Mouse (Mus musculus): Measurements from ENCODE around the gene a. TPM values are rescaled to one million over a fixed set of nuclear protein-coding genes. Genes with fewer than 3 reads are reported as not detected.

Gene a
- polyA plus RNA-seq, 1 experiment from 2014 or later, result 0.41 TPM

- WGBS, result 88% methylated on average over 3 of the region's 3 CpGs
- Histone ChIP-seq H3K27me3 (ENCODE audit: control insufficient read depth, insufficient read depth, low read length) (no peaks in the 10 kb centered on the region), H3K4me2 (replicated peaks; ENCODE audit: low read depth) (no peak overlapping the region), H3K27ac (replicated peaks) (no peak overlapping the region), H3K4me3 (ENCODE audit: low read depth, low read length) (no peak overlapping the region), H3K4me1 (replicated peaks; ENCODE audit: control insufficient read depth, insufficient read depth) (no peaks in the 10 kb centered on the region), H3K36me3 (ENCODE audit: control insufficient read depth, insufficient read depth, low read length) (no peaks in the 10 kb centered on the region), H3K9ac (ENCODE audit: low read length) (no peak overlapping the region), H3K9me3 (ENCODE audit: control insufficient read depth, low read length) (no peaks in the 10 kb centered on the region)
- ATAC-seq (ENCODE audit: low FRiP score, low TSS enrichment), result no peak
- DNase-seq (ENCODE audit: low spot score), result no peak
- TF ChIP-seq CTCF (IDR thresholded peaks at IDR 0.05; ENCODE audit: low read depth), result no peak
These were observed 263.5 kb downstream of the a start for GRCm38 (mm10) chr2:155054672-155055071.

GRCm38 (mm10) chr2:155056076-155056578 lies 264.9 kb downstream of the a start:
- Histone ChIP-seq H3K27me3 (ENCODE audit: control insufficient read depth, insufficient read depth, low read length) (no peaks in the 10 kb centered on the region), H3K4me3 (ENCODE audit: low read depth, low read length) (no peak overlapping the region), H3K4me1 (replicated peaks; ENCODE audit: control insufficient read depth, insufficient read depth) (no peaks in the 10 kb centered on the region), H3K9ac (ENCODE audit: low read length) (no peak overlapping the region), H3K4me2 (replicated peaks; ENCODE audit: low read depth) (no peak overlapping the region), H3K27ac (replicated peaks) (no peak overlapping the region), H3K36me3 (ENCODE audit: control insufficient read depth, insufficient read depth, low read length) (no peaks in the 10 kb centered on the region), H3K9me3 (ENCODE audit: control insufficient read depth, low read length) (no peaks in the 10 kb centered on the region)
- 65% methylated on average over 5 of the region's 5 CpGs for WGBS
- no peak for DNase-seq (ENCODE audit: low spot score)
- ATAC-seq (ENCODE audit: low FRiP score, low TSS enrichment), result peak; percentile 64; the same call in 1 of the 2 replicates
- TF ChIP-seq EP300 (optimal IDR thresholded peaks at IDR 0.05) (no peak), CTCF (IDR thresholded peaks at IDR 0.05; ENCODE audit: low read depth) (no peak)

GRCm38 (mm10) chr2:155057361-155057760 lies 266.2 kb downstream of the a start:
- TF ChIP-seq EP300 (optimal IDR thresholded peaks at IDR 0.05) (no peak), CTCF (IDR thresholded peaks at IDR 0.05; ENCODE audit: low read depth) (no peak)
- no peaks in the 10 kb centered on the region for H3K9me3 ChIP-seq (ENCODE audit: control insufficient read depth, low read length)
- ATAC-seq (ENCODE audit: low FRiP score, low TSS enrichment) (no peak), DNase-seq (ENCODE audit: low spot score) (no peak)
- H3K4me1 ChIP-seq (replicated peaks; ENCODE audit: control insufficient read depth, insufficient read depth), result no peaks in the 10 kb centered on the region
- H3K4me3 ChIP-seq (ENCODE audit: low read depth, low read length), result no peak overlapping the region
- H3K9ac ChIP-seq (ENCODE audit: low read length), result no peak overlapping the region
- H3K36me3 ChIP-seq (ENCODE audit: control insufficient read depth, insufficient read depth, low read length), result no peaks in the 10 kb centered on the region
- 81% methylated on average over 1 of the region's 1 CpGs for WGBS
- no peak overlapping the region for H3K27ac ChIP-seq (replicated peaks)
- H3K4me2 ChIP-seq (replicated peaks; ENCODE audit: low read depth), result no peak overlapping the region
- no peaks in the 10 kb centered on the region for H3K27me3 ChIP-seq (ENCODE audit: control insufficient read depth, insufficient read depth, low read length)

- Histone ChIP-seq H3K9ac (ENCODE audit: low read length) (no peak overlapping the region), H3K4me3 (ENCODE audit: low read depth, low read length) (no peak overlapping the region), H3K27me3 (ENCODE audit: control insufficient read depth, insufficient read depth, low read length) (no peaks in the 10 kb centered on the region), H3K9me3 (ENCODE audit: control insufficient read depth, low read length) (no peaks in the 10 kb centered on the region), H3K27ac (replicated peaks) (no peak overlapping the region), H3K36me3 (ENCODE audit: control insufficient read depth, insufficient read depth, low read length) (0 out of 2 replicates have a peak, but pooled peaks cover 2% of the 10 kb centered on the region), H3K4me2 (replicated peaks; ENCODE audit: low read depth) (no peak overlapping the region), H3K4me1 (replicated peaks; ENCODE audit: control insufficient read depth, insufficient read depth) (no peaks in the 10 kb centered on the region; the same call in 1 of the 2 replicates)
- no peak for ATAC-seq (ENCODE audit: low FRiP score, low TSS enrichment)
- TF ChIP-seq EP300 (optimal IDR thresholded peaks at IDR 0.05) (no peak), CTCF (IDR thresholded peaks at IDR 0.05; ENCODE audit: low read depth) (no peak)
- 73% methylated on average over 9 of the region's 9 CpGs for WGBS
- no peak for DNase-seq (ENCODE audit: low spot score)
These were observed 279.8 kb downstream of the a start for GRCm38 (mm10) chr2:155071027-155071426.

- Histone ChIP-seq H3K27me3 (ENCODE audit: control insufficient read depth, insufficient read depth, low read length) (no peaks in the 10 kb centered on the region), H3K9ac (ENCODE audit: low read length) (no peak overlapping the region), H3K9me3 (ENCODE audit: control insufficient read depth, low read length) (no peaks in the 10 kb centered on the region), H3K36me3 (ENCODE audit: control insufficient read depth, insufficient read depth, low read length) (no peaks in the 10 kb centered on the region), H3K27ac (replicated peaks) (no peak overlapping the region), H3K4me1 (replicated peaks; ENCODE audit: control insufficient read depth, insufficient read depth) (no peaks in the 10 kb centered on the region; the same call in 1 of the 2 replicates), H3K4me2 (replicated peaks; ENCODE audit: low read depth) (no peak overlapping the region), H3K4me3 (ENCODE audit: low read depth, low read length) (no peak overlapping the region)
- no peak for TF ChIP-seq EP300 (optimal IDR thresholded peaks at IDR 0.05)
- no peak for TF ChIP-seq CTCF (IDR thresholded peaks at IDR 0.05; ENCODE audit: low read depth)
- DNase-seq (ENCODE audit: low spot score) (no peak), ATAC-seq (ENCODE audit: low FRiP score, low TSS enrichment) (no peak)
- whole genome bisulfite sequencing, result 88% methylated on average over 8 of the region's 8 CpGs
These were observed 281.3 kb downstream of the a start for GRCm38 (mm10) chr2:155072353-155073145.

GRCm38 (mm10) chr2:155073347-155073746 lies 282.1 kb downstream of the a start:
- ATAC-seq (ENCODE audit: low FRiP score, low TSS enrichment), result no peak
- peak overlapping the region; percentile 69 for H3K4me3 ChIP-seq (ENCODE audit: low read depth, low read length)
- H3K36me3 ChIP-seq (ENCODE audit: control insufficient read depth, insufficient read depth, low read length), result no peaks in the 10 kb centered on the region
- DNase-seq (ENCODE audit: low spot score), result no peak
- TF ChIP-seq CTCF (IDR thresholded peaks at IDR 0.05; ENCODE audit: low read depth), result no peak
- TF ChIP-seq EP300 (optimal IDR thresholded peaks at IDR 0.05), result no peak
- H3K27me3 ChIP-seq (ENCODE audit: control insufficient read depth, insufficient read depth, low read length), result no peaks in the 10 kb centered on the region
- H3K27ac ChIP-seq (replicated peaks), result peak overlapping the region; percentile 67; the same call in 1 of the 2 replicates
- H3K9me3 ChIP-seq (ENCODE audit: control insufficient read depth, low read length), result no peaks in the 10 kb centered on the region
- H3K4me2 ChIP-seq (replicated peaks; ENCODE audit: low read depth), result peak overlapping the region; percentile 86
- no peaks in the 10 kb centered on the region; the same call in 1 of the 2 replicates for H3K4me1 ChIP-seq (replicated peaks; ENCODE audit: control insufficient read depth, insufficient read depth)
- 10% methylated on average over 3 of the region's 3 CpGs for WGBS
- peak overlapping the region; percentile 76 for H3K9ac ChIP-seq (ENCODE audit: low read length)
